Mouse (Mus musculus) yolk sac, embryonic 10.5 days (tissue): ENCODE results near the gene Hamp.
"Not testable (repeated sequence)": the region's sequence is repeated elsewhere in the genome, so short reads cannot be mapped to it uniquely, and the experiment has no call there.

Experiments
- DNase-seq: peaks from one replicate; pipeline ENCODE4 v3.0.0-alpha.2; 2017; ENCODE audit warnings: low spot score

Hamp gene

GRCm38 (mm10) chr7:30956357-30956751 is 12.5 kb upstream of the Hamp start:
- no peak for DNase-seq

- peak; percentile 89 for DNase-seq
These were observed 11.9 kb upstream of the Hamp start for GRCm38 (mm10) chr7:30955584-30956356.

- no peak for DNase-seq
These were observed 11.2 kb upstream of the Hamp start for GRCm38 (mm10) chr7:30954971-30955520.

- no peak for DNase-seq
These were observed 10.2 kb upstream of the Hamp start for GRCm38 (mm10) chr7:30954036-30954435.

- no peak for DNase-seq
These were observed 9.6 kb upstream of the Hamp start for GRCm38 (mm10) chr7:30953459-30953858.

- DNase-seq = no peak
These were observed 8.8 kb upstream of the Hamp start for GRCm38 (mm10) chr7:30952441-30953265.

GRCm38 (mm10) chr7:30949902-30950301 is 6.1 kb upstream of the Hamp start:
- DNase-seq = not testable (repeated sequence)

GRCm38 (mm10) chr7:30945876-30946275 is 2.0 kb upstream of the Hamp start:
- no peak for DNase-seq

- not testable (repeated sequence) for DNase-seq
These were observed 1.6 kb upstream of the Hamp start for GRCm38 (mm10) chr7:30945466-30945865.

GRCm38 (mm10) chr7:30944706-30945105 is 874 bp upstream of the Hamp start:
- DNase-seq = not testable (repeated sequence)

GRCm38 (mm10) chr7:30942365-30942764 is 1.5 kb downstream of the Hamp start:
- not testable (repeated sequence) for DNase-seq

GRCm38 (mm10) chr7:30940070-30940469 is 3.8 kb downstream of the Hamp start:
- DNase-seq = not testable (repeated sequence)

GRCm38 (mm10) chr7:30935422-30936099 is 8.3 kb downstream of the Hamp start:
- not testable (repeated sequence) for DNase-seq

- not testable (repeated sequence) for DNase-seq
These were observed 19.3 kb downstream of the Hamp start, which contains the start of gene Hamp2 for GRCm38 (mm10) chr7:30924581-30924980. Gene Hamp2 (minus strand): TSS chr7:30924681.

- no peak for DNase-seq
These were observed 19.8 kb downstream of the Hamp start for GRCm38 (mm10) chr7:30924071-30924470.

GRCm38 (mm10) chr7:30922490-30922889 is 21.3 kb downstream of the Hamp start:
- not testable (repeated sequence) for DNase-seq

GRCm38 (mm10) chr7:30920217-30920616 is 23.6 kb downstream of the Hamp start:
- no peak for DNase-seq

- DNase-seq = no peak
These were observed 26.6 kb downstream of the Hamp start for GRCm38 (mm10) chr7:30917219-30917618.

GRCm38 (mm10) chr7:30916713-30917112 is 27.1 kb downstream of the Hamp start:
- no peak for DNase-seq

GRCm38 (mm10) chr7:30914732-30915131 is 29.1 kb downstream of the Hamp start, which contains the start of gene Mag:
Gene Mag (minus strand): TSS chr7:30914873.
- DNase-seq = no peak

GRCm38 (mm10) chr7:30909773-30910172 is 34.1 kb downstream of the Hamp start:
- DNase-seq = peak; percentile 25

- no peak for DNase-seq
These were observed 34.8 kb downstream of the Hamp start for GRCm38 (mm10) chr7:30908992-30909431.
